Mouse (Mus musculus) heart, postnatal 25 days (tissue): ENCODE measurements at regions not wholly inside any gene's neighbourhood (a gene's known extent, or its start where the extent isn't known, plus 50 kb on each side); places are given as distances from the start of the nearest gene placed in this dataset. TPM values are rescaled to one million over a fixed set of nuclear protein-coding genes. Genes with fewer than 3 reads are reported as not detected.

Experiments used
- microRNA-seq: library from miRNA; unstranded; fragments of <30 nt; microRNA quantifications from one replicate; pipeline ENCODE4 v1.2.0, GENCODE M21; 2022

Small RNAs in the stretch of these regions (microRNA-seq; reads per million reads assigned to microRNA genes)
- not detected for gene Mir6351
